Comparison of ENCODE assay signal across 31 mouse cellular contexts in the genomic region with DNA sequence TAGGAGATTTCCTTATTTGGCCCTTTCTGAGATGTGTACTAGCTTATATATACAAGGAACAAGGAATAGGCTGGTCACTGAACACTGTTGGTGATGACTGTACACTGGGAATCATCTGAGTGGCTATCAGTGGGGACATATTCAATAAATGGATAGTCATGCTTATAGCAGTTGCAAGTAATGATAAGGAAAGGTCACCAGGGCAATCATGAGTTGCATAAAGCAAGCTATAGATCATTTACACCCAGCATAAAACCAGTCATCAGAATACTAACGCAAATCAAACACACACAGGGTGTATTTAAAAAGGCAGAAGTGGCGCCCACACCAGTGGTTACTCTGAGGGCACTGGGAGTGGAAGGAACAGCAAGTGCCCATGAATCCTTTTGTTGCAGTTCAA. TPM values are rescaled to one million over a fixed set of nuclear protein-coding genes. Genes with fewer than 3 reads are reported as not detected.
DNase-seq lines count a peak whose midpoint lies in the region; ATAC-seq and TF ChIP-seq lines count a peak whose summit lies in the region.
"Had no signal": no experiment of that assay in that cellular context is flagged by ENCODE, and none has a peak within 500 bp of the region (broad histone marks: within the 10 kb centered on the region; RNA-seq: fewer than 3 reads in every experiment).

No protein-coding gene starts in this region.

- H3K27ac ChIP-seq in liver, embryonic 14.5 days = no peak overlapping the region
- no peak overlapping the region for H3K27ac ChIP-seq in liver, embryonic 12.5 days
- no peak overlapping the region for H3K27ac ChIP-seq in liver, postnatal 0 days (ENCODE audit: low read depth)
- H3K27ac ChIP-seq in forebrain, embryonic 10.5 days = no peak overlapping the region
- H3K27ac ChIP-seq: embryonic facial prominence, embryonic 10.5 days; embryonic facial prominence, embryonic 13.5 days; forebrain, embryonic 13.5 days; heart, embryonic 15.5 days; hindbrain, embryonic 10.5 days; hindbrain, embryonic 14.5 days; hindbrain, postnatal 0 days had no signal

- ATAC-seq in liver, embryonic 14.5 days (ENCODE audit: insufficient read depth) = no peak
- no peak for ATAC-seq in liver, embryonic 12.5 days
- peak; percentile 2; the same call in 1 of the 2 replicates for ATAC-seq in liver, postnatal 0 days
- ATAC-seq: forebrain, embryonic 13.5 days; forebrain, embryonic 16.5 days; hindbrain, postnatal 0 days; inflammation-experienced regulatory T-cells, adult 6 months; Patski had no signal

- no peaks in the 10 kb centered on the region for H3K9me3 ChIP-seq in liver, embryonic 14.5 days (ENCODE audit: control insufficient read depth, low read length)
- H3K9me3 ChIP-seq in liver, embryonic 12.5 days (replicated peaks) = no peaks in the 10 kb centered on the region
- no peaks in the 10 kb centered on the region for H3K9me3 ChIP-seq in liver, postnatal 0 days (ENCODE audit: low read length)
- no peaks in the 10 kb centered on the region for H3K9me3 ChIP-seq in forebrain, embryonic 10.5 days
- H3K9me3 ChIP-seq: embryonic facial prominence, embryonic 10.5 days; embryonic facial prominence, embryonic 13.5 days; forebrain, embryonic 13.5 days; heart, embryonic 12.5 days; heart, embryonic 15.5 days; hindbrain, embryonic 10.5 days had no signal

- no peak overlapping the region for H3K4me3 ChIP-seq in liver, embryonic 14.5 days (ENCODE audit: insufficient read depth in 1 of 2, low read depth in 2 of 2, low read length in 2 of 2)
- no peak overlapping the region for H3K4me3 ChIP-seq in liver, embryonic 12.5 days
- H3K4me3 ChIP-seq in liver, postnatal 0 days (ENCODE audit: low read depth, low read length) = no peak overlapping the region
- no peak overlapping the region for H3K4me3 ChIP-seq in forebrain, embryonic 10.5 days
- H3K4me3 ChIP-seq: embryonic facial prominence, embryonic 10.5 days; embryonic facial prominence, embryonic 13.5 days; erythroblast, embryonic 14.5 days; forebrain, embryonic 13.5 days; heart, embryonic 12.5 days; heart, embryonic 15.5 days; hindbrain, embryonic 10.5 days had no signal

- no peak overlapping the region for H3K4me2 ChIP-seq in liver, embryonic 14.5 days (ENCODE audit: low read depth)
- no peak overlapping the region for H3K4me2 ChIP-seq in liver, embryonic 12.5 days
- no peak overlapping the region for H3K4me2 ChIP-seq in liver, postnatal 0 days (ENCODE audit: low read depth, low read length)
- H3K4me2 ChIP-seq: embryonic facial prominence, embryonic 13.5 days; forebrain, embryonic 13.5 days; heart, embryonic 12.5 days; heart, embryonic 15.5 days; hindbrain, embryonic 14.5 days had no signal

- 49% methylated on average over 2 of the region's 2 CpGs for WGBS in liver, embryonic 14.5 days (ENCODE audit: insufficient replicate concordance)
- whole genome bisulfite sequencing in liver, embryonic 12.5 days (ENCODE audit: insufficient replicate concordance) = 74% methylated on average over 2 of the region's 2 CpGs
- 67% methylated on average over 2 of the region's 2 CpGs for WGBS in liver, postnatal 0 days (ENCODE audit: insufficient replicate concordance)
- 95% methylated on average over 2 of the region's 2 CpGs for WGBS in forebrain, embryonic 10.5 days

- H3K9ac ChIP-seq in liver, embryonic 14.5 days (replicated peaks) = no peak overlapping the region
- no peak overlapping the region for H3K9ac ChIP-seq in liver, embryonic 12.5 days
- no peak overlapping the region for H3K9ac ChIP-seq in liver, postnatal 0 days (replicated peaks)
- H3K9ac ChIP-seq: embryonic facial prominence, embryonic 13.5 days; forebrain, embryonic 13.5 days; heart, embryonic 12.5 days; heart, embryonic 15.5 days; hindbrain, embryonic 14.5 days had no signal

- no peak for TF ChIP-seq CTCF in liver, embryonic 14.5 days (IDR thresholded peaks at IDR 0.05; ENCODE audit: low read depth)
- no peak for TF ChIP-seq CTCF in liver, postnatal 0 days (IDR thresholded peaks at IDR 0.05; ENCODE audit: low read depth)

- TF ChIP-seq EP300 in liver, embryonic 14.5 days (IDR thresholded peaks at IDR 0.05; ENCODE audit: low read depth) = peak; percentile 62; the same call in 1 of the 2 replicates
- TF ChIP-seq EP300 in liver, postnatal 0 days (IDR thresholded peaks at IDR 0.05; ENCODE audit: low read depth) = peak; percentile 90

- H3K27me3 ChIP-seq in liver, embryonic 14.5 days (ENCODE audit: control insufficient read depth, insufficient read depth, low read length) = no peaks in the 10 kb centered on the region; the same call in 1 of the 2 replicates
- peaks cover 2% of the 10 kb centered on the region; the same call in 1 of the 2 replicates for H3K27me3 ChIP-seq in liver, embryonic 12.5 days (replicated peaks)
- no peaks in the 10 kb centered on the region for H3K27me3 ChIP-seq in liver, postnatal 0 days (ENCODE audit: insufficient read depth, low read length)
- no peaks in the 10 kb centered on the region for H3K27me3 ChIP-seq in forebrain, embryonic 10.5 days (ENCODE audit: poor library complexity, severe bottlenecking)
- H3K27me3 ChIP-seq: embryonic facial prominence, embryonic 13.5 days; forebrain, embryonic 13.5 days; heart, embryonic 12.5 days; heart, embryonic 15.5 days; Patski had no signal

- peaks cover 14 to 16% of the 10 kb centered on the region in 2 experiments for H3K4me1 ChIP-seq in liver, embryonic 14.5 days (replicated peaks; ENCODE audit: control insufficient read depth in 2 of 2, insufficient read depth in 2 of 2, low read length in 1 of 2)
- peaks cover 58% of the 10 kb centered on the region for H3K4me1 ChIP-seq in liver, embryonic 12.5 days
- H3K4me1 ChIP-seq in liver, postnatal 0 days (ENCODE audit: insufficient read depth) = peaks cover 10% of the 10 kb centered on the region
- peaks cover 20% of the 10 kb centered on the region for H3K4me1 ChIP-seq in forebrain, embryonic 10.5 days

- H3K36me3 ChIP-seq in liver, embryonic 14.5 days (replicated peaks; ENCODE audit: control insufficient read depth, insufficient read depth, low read depth) = no peaks in the 10 kb centered on the region
- H3K36me3 ChIP-seq in liver, embryonic 12.5 days = no peaks in the 10 kb centered on the region
- H3K36me3 ChIP-seq in liver, postnatal 0 days (replicated peaks; ENCODE audit: insufficient read depth, low read length) = no peaks in the 10 kb centered on the region
- H3K36me3 ChIP-seq in forebrain, embryonic 10.5 days (replicated peaks) = no peaks in the 10 kb centered on the region
- H3K36me3 ChIP-seq: embryonic facial prominence, embryonic 10.5 days; embryonic facial prominence, embryonic 13.5 days; heart, embryonic 12.5 days; heart, embryonic 15.5 days; hindbrain, embryonic 10.5 days had no signal

- peak; percentile 81 for DNase-seq in heart, adult 11 months
- no peak for DNase-seq in heart, adult 8-10 months (ENCODE audit: low spot score)
- peak in 1 of 3 experiments; percentile 41 for DNase-seq in liver, embryonic 14.5 days (ENCODE audit: low read depth in 3 of 3, low spot score in 3 of 3)
- no peak for DNase-seq in liver, postnatal 0 days
- no peak for DNase-seq in forebrain, embryonic 10.5 days (ENCODE audit: extremely low spot score, low spot score)
- DNase-seq: adrenal gland, postnatal 10 days; adrenal gland, postnatal 36 days; cerebellum, adult 11 months; cerebellum, adult 2 months; cerebellum, adult 9-11 months; cerebellum, postnatal 25 days; gastrocnemius, postnatal 10 days; gastrocnemius, postnatal 36 days; heart, postnatal 10 days; heart, postnatal 36 days had no signal

RNA-seq across cellular contexts. Expression of a gene that starts 2.9 kb away (rescaled TPM):
- 100 to 1,000 TPM; 129 to 151 (median 143) TPM for total RNA-seq in heart, adult 8-10 months (2022)
- polyA plus RNA-seq in liver, embryonic 14.5 days (2012; rRNA removed) = 19.5 and 33.1 TPM in 2 replicates
- 123 and 129 TPM in 2 replicates for polyA plus RNA-seq in liver, embryonic 14.5 days (2014; fragmentation: Nextera tagmentation; extraction: Ambion mirVana)
- polyA plus RNA-seq in liver, embryonic 12.5 days (2016; fragmentation: Nextera tagmentation; extraction: Ambion mirVana) = 126 and 136 TPM in 2 replicates
- 155 and 160 TPM in 2 replicates for polyA plus RNA-seq in liver, postnatal 0 days (2015; fragmentation: Nextera tagmentation; extraction: Ambion mirVana)
- polyA plus RNA-seq in forebrain, embryonic 10.5 days (2016; fragmentation: Nextera tagmentation; extraction: Ambion mirVana) = 275 and 290 TPM in 2 replicates

RNA-seq across cellular contexts. Expression of a gene that starts 49.2 kb away (rescaled TPM):
- under 1 TPM in 3 of 4 experiments, not detected in 1; 0.16 to 0.47 (median 0.17) TPM for total RNA-seq in heart, adult 8-10 months (2022)
- polyA plus RNA-seq in liver, embryonic 14.5 days (2012; rRNA removed) = 0.09 and 0.13 TPM in 2 replicates
- 0.08 and 0.22 TPM in 2 replicates for polyA plus RNA-seq in liver, embryonic 14.5 days (2014; fragmentation: Nextera tagmentation; extraction: Ambion mirVana)
- 0.33 and 0.45 TPM in 2 replicates for polyA plus RNA-seq in liver, embryonic 12.5 days (2016; fragmentation: Nextera tagmentation; extraction: Ambion mirVana)
- polyA plus RNA-seq in liver, postnatal 0 days (2015; fragmentation: Nextera tagmentation; extraction: Ambion mirVana) = 0.12 and 0.17 TPM in 2 replicates
- 0.74 and 0.75 TPM in 2 replicates for polyA plus RNA-seq in forebrain, embryonic 10.5 days (2016; fragmentation: Nextera tagmentation; extraction: Ambion mirVana)
- total RNA-seq: common myeloid progenitor, adult 5-6 weeks; gastrocnemius, adult 18-20 months; granulocyte monocyte progenitor cell, adult 5-6 weeks had no signal
- polyA plus RNA-seq: erythroblast, embryonic 14.5 days; inflammation-experienced regulatory T-cells, adult 6 months had no signal
